Comparison of ENCODE assay signal across 10 mouse cellular contexts in genomic region chr7:63912924-63913723, GRCm38 (mm10). TPM values are rescaled to one million over a fixed set of nuclear protein-coding genes. Genes with fewer than 3 reads are reported as not detected.
DNase-seq lines count a peak whose midpoint lies in the region; ATAC-seq lines count a peak whose summit lies in the region.
"Had no signal": no experiment of that assay in that cellular context is flagged by ENCODE, and none has a peak within 500 bp of the region (broad histone marks: within the 10 kb centered on the region; RNA-seq: fewer than 3 reads in every experiment).

No protein-coding gene starts in this region.

- H3K27ac ChIP-seq in kidney, embryonic 16.5 days (ENCODE audit: low read length): peak overlapping the region; percentile 79
- peak overlapping the region; percentile 99 for H3K27ac ChIP-seq in macrophage

- H3K4me2 ChIP-seq in kidney, embryonic 16.5 days (replicated peaks; ENCODE audit: low read depth, low read length): no peak overlapping the region
- H3K4me2 ChIP-seq: embryonic facial prominence, embryonic 13.5 days had no signal

- H3K4me3 ChIP-seq in kidney, embryonic 16.5 days (ENCODE audit: low read length): no peak overlapping the region
- no peak overlapping the region for H3K4me3 ChIP-seq in macrophage (ENCODE audit: inconsistent target)
- H3K4me3 ChIP-seq: embryonic facial prominence, embryonic 13.5 days had no signal

- intact Hi-C loops in left cerebral cortex, postnatal 10 days (cut with DNase I): no loop called here

- peaks cover 63% of the 10 kb centered on the region for H3K4me1 ChIP-seq in kidney, embryonic 16.5 days (ENCODE audit: insufficient read depth, low read length)

- 59% methylated on average over 12 of the region's 12 CpGs for WGBS in kidney, embryonic 16.5 days
- 80% methylated on average over 7 of the region's 12 CpGs for WGBS in macrophage (ENCODE audit: missing documents)

- H3K9ac ChIP-seq in kidney, embryonic 16.5 days (replicated peaks; ENCODE audit: low read length): no peak overlapping the region

- no peaks in the 10 kb centered on the region for H3K9me3 ChIP-seq in kidney, embryonic 16.5 days (ENCODE audit: low read length)
- H3K9me3 ChIP-seq: embryonic facial prominence, embryonic 13.5 days had no signal

- H3K36me3 ChIP-seq in kidney, embryonic 16.5 days (ENCODE audit: insufficient read depth, low read length): no peaks in the 10 kb centered on the region
- no peaks in the 10 kb centered on the region for H3K36me3 ChIP-seq in macrophage (ENCODE audit: inconsistent target)
- H3K36me3 ChIP-seq: embryonic facial prominence, embryonic 13.5 days had no signal

- H3K79me2 ChIP-seq in macrophage (ENCODE audit: inconsistent target): peaks cover 82% of the 10 kb centered on the region

- no peak for ATAC-seq in kidney, embryonic 16.5 days (ENCODE audit: low FRiP score, low TSS enrichment)
- ATAC-seq in inflammation-experienced regulatory T-cells, adult 6 months: no peak

- H3K27me3 ChIP-seq in kidney, embryonic 16.5 days (ENCODE audit: insufficient read depth, low read length): no peaks in the 10 kb centered on the region
- H3K27me3 ChIP-seq: embryonic facial prominence, embryonic 13.5 days had no signal

- DNase-seq in kidney, postnatal 10 days: no peak
- peak; percentile 89 for DNase-seq in ES-CJ7 (ENCODE audit: low read depth, low spot score)
- DNase-seq in embryo, embryonic 11 days: peak; percentile 40
- DNase-seq in adrenal gland, postnatal 10 days: no peak
- no peak for DNase-seq in left cerebral cortex, postnatal 10 days (ENCODE audit: extremely low spot score in 1 of 2, low spot score in 2 of 2)
- DNase-seq: thymus, adult 18-20 months had no signal

RNA-seq across cellular contexts. Expression of gene E030018B13Rik, which starts 3.5 kb away (rescaled TPM):
- polyA plus RNA-seq in kidney, embryonic 16.5 days (2015; fragmentation: Nextera tagmentation; extraction: Ambion mirVana): not detected in 2 replicates
- not detected for total RNA-seq in macrophage (2018; cell fraction: chromatin; rRNA removed)
- total RNA-seq in macrophage (2018; cell fraction: cytosol; rRNA removed): not detected
- under 1 TPM in 1 of 26 experiments, not detected in 25; 0.57 TPM for total RNA-seq in macrophage (2018; cell fraction: nucleus; rRNA removed)
- polyA plus RNA-seq in macrophage (2018): not detected in 3 replicates
- not detected for total RNA-seq in adrenal gland, postnatal 10 days (2021)
- not detected for total RNA-seq in left cerebral cortex, postnatal 10 days (2021)
- under 1 TPM in 1 of 3 experiments, not detected in 2; 0.62 TPM for polyA plus RNA-seq in inflammation-experienced regulatory T-cells, adult 6 months (2017; shearing (Covaris generic))
- polyA plus RNA-seq: embryonic facial prominence, embryonic 13.5 days had no signal

RNA-seq across cellular contexts. Expression of gene Klf13, which starts 25.6 kb away (rescaled TPM):
- polyA plus RNA-seq in kidney, embryonic 16.5 days (2015; fragmentation: Nextera tagmentation; extraction: Ambion mirVana): 23.2 and 23.7 TPM in 2 replicates
- 100 to 1,000 TPM in 19 of 26 experiments, 10 to 100 TPM in 7; 57.4 to 205 (median 131) TPM for total RNA-seq in macrophage (2018; cell fraction: chromatin; rRNA removed)
- 10 to 100 TPM; 37.1 to 73.4 (median 56.6) TPM for total RNA-seq in macrophage (2018; cell fraction: cytosol; rRNA removed)
- total RNA-seq in macrophage (2018; cell fraction: nucleus; rRNA removed): 100 to 1,000 TPM in 12 of 26 experiments, 10 to 100 TPM in 14; 55.9 to 254 (median 96.4) TPM
- 20.8 to 38.0 TPM (median 22.5 TPM) in 3 replicates for polyA plus RNA-seq in macrophage (2018)
- 10 to 100 TPM; 65.9 to 80.6 TPM for total RNA-seq in adrenal gland, postnatal 10 days (2021)
- total RNA-seq in left cerebral cortex, postnatal 10 days (2021): 100 to 1,000 TPM; 148 to 154 TPM
- 100 to 1,000 TPM; 125 to 194 (median 163) TPM for polyA plus RNA-seq in inflammation-experienced regulatory T-cells, adult 6 months (2017; shearing (Covaris generic))

Comparison
In these comparisons a context has a peak if more than half of its experiments do, and no peak if none do; other contexts are left out.
1. DNase-seq: peak in ES-CJ7 (single experiment) and embryo, embryonic 11 days (single experiment); none in kidney, postnatal 10 days (single experiment), adrenal gland, postnatal 10 days (single experiment) and left cerebral cortex, postnatal 10 days (0 of 2).